Mouse (Mus musculus): ENCODE measurements around the gene Abcc1.
A peak's percentile ranks its signal among the peaks of the same experiment; 100 is the strongest.

Gene Abcc1

GRCm38 (mm10) chr16:14439801-14440614, 78.7 kb downstream of the Abcc1 start:
- DNase-seq (ENCODE audit: low spot score in 2 of 2) = no peak

- DNase-seq (ENCODE audit: low spot score in 2 of 2) = no peak
Observed at GRCm38 (mm10) chr16:14444059-14444855, 82.9 kb downstream of the Abcc1 start.

- no peak for DNase-seq (ENCODE audit: low spot score in 2 of 2)
Observed at GRCm38 (mm10) chr16:14445197-14445596, 83.8 kb downstream of the Abcc1 start.

- DNase-seq (ENCODE audit: low spot score in 2 of 2) = no peak
Observed at GRCm38 (mm10) chr16:14447366-14447765, 86.0 kb downstream of the Abcc1 start.

- DNase-seq (ENCODE audit: low spot score in 2 of 2) = no peak
Observed at GRCm38 (mm10) chr16:14448307-14448706, 86.9 kb downstream of the Abcc1 start.

GRCm38 (mm10) chr16:14449861-14450260, 88.5 kb downstream of the Abcc1 start:
- peak; percentile 49 to 54 for DNase-seq (ENCODE audit: low spot score in 2 of 2)

- peak in 1 of 2 experiments; percentile 54 for DNase-seq (ENCODE audit: low spot score in 2 of 2)
Observed at GRCm38 (mm10) chr16:14451374-14452046, 90.2 kb downstream of the Abcc1 start.

GRCm38 (mm10) chr16:14462535-14462934, 101.2 kb downstream of the Abcc1 start:
- no peak for DNase-seq (ENCODE audit: low spot score in 2 of 2)

GRCm38 (mm10) chr16:14465016-14465415, 103.7 kb downstream of the Abcc1 start:
- no peak for DNase-seq (ENCODE audit: low spot score in 2 of 2)

- peak in 1 of 2 experiments; percentile 14 for DNase-seq (ENCODE audit: low spot score in 2 of 2)
Observed at GRCm38 (mm10) chr16:14468351-14468750, 107.0 kb downstream of the Abcc1 start.

GRCm38 (mm10) chr16:14468841-14469240, 107.5 kb downstream of the Abcc1 start:
- DNase-seq (ENCODE audit: low spot score in 2 of 2) = peak in 1 of 2 experiments; percentile 14

GRCm38 (mm10) chr16:14472171-14472570, 110.8 kb downstream of the Abcc1 start:
- DNase-seq (ENCODE audit: low spot score in 2 of 2) = peak in 1 of 2 experiments; percentile 22

- DNase-seq (ENCODE audit: low spot score in 2 of 2) = peak in 1 of 2 experiments; percentile 13
Observed at GRCm38 (mm10) chr16:14473686-14474085, 112.3 kb downstream of the Abcc1 start.

- peak in 1 of 2 experiments; percentile 13 for DNase-seq (ENCODE audit: low spot score in 2 of 2)
Observed at GRCm38 (mm10) chr16:14475001-14475400, 113.6 kb downstream of the Abcc1 start.

GRCm38 (mm10) chr16:14476056-14476455, 114.7 kb downstream of the Abcc1 start:
- DNase-seq (ENCODE audit: low spot score in 2 of 2) = peak in 1 of 2 experiments; percentile 18

GRCm38 (mm10) chr16:14476701-14477400, 115.5 kb downstream of the Abcc1 start:
- peak in 1 of 2 experiments; percentile 13 for DNase-seq (ENCODE audit: low spot score in 2 of 2)

GRCm38 (mm10) chr16:14477510-14478300, 116.3 kb downstream of the Abcc1 start:
- DNase-seq (ENCODE audit: low spot score in 2 of 2) = peak in 1 of 2 experiments; percentile 17

GRCm38 (mm10) chr16:14479641-14480040, 118.3 kb downstream of the Abcc1 start:
- DNase-seq (ENCODE audit: low spot score in 2 of 2) = no peak

GRCm38 (mm10) chr16:14483221-14483620, 121.9 kb downstream of the Abcc1 start:
- no peak for DNase-seq (ENCODE audit: low spot score in 2 of 2)

GRCm38 (mm10) chr16:14493491-14494114, 132.2 kb downstream of the Abcc1 start:
- no peak for DNase-seq (ENCODE audit: low spot score in 2 of 2)

Data from right cerebral cortex, postnatal 10 days (tissue).